Mouse (Mus musculus): ENCODE measurements at regions not wholly inside any gene's neighbourhood (a gene's known extent, or its start where the extent isn't known, plus 50 kb on each side); places are given as distances from the start of the nearest gene placed in this dataset.

DNA sequence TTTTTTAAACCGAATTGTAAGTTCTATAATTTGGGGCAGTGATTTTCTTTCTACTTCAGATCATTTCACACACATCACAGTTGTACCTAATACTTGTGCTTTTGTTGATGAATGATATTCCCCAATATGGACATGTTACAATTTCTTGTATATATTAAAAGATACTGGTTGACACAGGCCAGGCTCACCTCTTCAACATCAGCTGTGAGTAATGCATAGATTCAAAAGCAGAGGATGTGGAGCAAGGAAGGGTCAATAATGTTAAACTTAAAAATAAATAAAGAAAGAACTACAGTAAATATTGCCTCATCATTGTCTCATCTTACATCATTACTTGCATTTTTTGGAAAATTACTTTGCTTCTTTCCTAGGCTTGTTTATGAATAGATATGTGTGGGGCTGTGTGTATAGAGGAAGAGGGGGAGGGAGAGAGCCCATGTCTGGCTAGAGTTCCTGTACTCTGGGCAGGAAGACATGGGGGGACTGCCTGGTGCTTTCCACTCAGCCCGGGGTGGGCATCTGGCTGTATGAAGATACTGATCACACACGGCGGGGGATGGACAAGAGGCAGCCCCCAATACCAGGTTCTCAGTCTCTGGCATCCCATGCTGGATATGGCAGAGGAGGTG is 490.1 kb downstream of the Gm6377 start:
- in situ Hi-C loops (cut with MboI; ENCODE audit: unreplicated experiment in 2 of 2) = no loop called here

- in situ Hi-C loops (cut with MboI; ENCODE audit: unreplicated experiment in 2 of 2) = loop anchor here (5.0 to 10.0 kb wide), 2 partner anchors 1317 to 1320 kb away; no protein-coding TSS in a partner anchor
Observed at GRCm38 (mm10) chrX:109734961-109735537, 538.5 kb downstream of the Gm6377 start.

DNA sequence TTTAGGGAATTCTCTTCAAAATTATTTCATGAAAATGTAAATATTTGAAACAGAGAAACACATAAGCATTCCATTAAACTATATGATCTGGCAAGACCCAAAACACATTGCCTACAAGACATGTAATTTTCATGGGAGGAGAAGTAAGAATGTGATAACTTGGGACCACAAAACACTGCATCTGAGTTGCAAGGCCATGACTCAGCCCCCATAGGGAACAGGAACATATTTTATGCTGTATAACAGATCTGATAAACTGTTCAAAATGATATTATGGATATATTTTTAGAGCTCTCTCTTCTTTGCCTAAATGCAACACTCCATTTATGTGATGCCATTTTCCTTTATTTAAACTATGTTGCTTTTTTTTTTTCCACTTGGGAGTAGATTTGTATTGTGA is 539.4 kb downstream of the Gm6377 start:
- in situ Hi-C loops (cut with MboI; ENCODE audit: unreplicated experiment in 2 of 2) = loop anchor here in 1 of 2 experiments (10.0 kb wide), 1 partner anchor 1319 kb away; no protein-coding TSS in a partner anchor

Measured in v-Abl transformed pro-B cells (cell line).